Mouse (Mus musculus) MEL (cell line): ENCODE data around the gene Tbc1d16.

Experiments used
- CTCF ChIP-seq, 3 experiments: IDR thresholded peaks in 2 of 3; conservative IDR thresholded peaks in 1 of 3; 2 replicates each; pipeline ENCODE4 v1.5.1; 2011 to 2012; ENCODE audit warnings: low read length in 3 of 3, low read depth in 2 of 3, mild to moderate bottlenecking in 2 of 3, improper control_type of control experiment in 1 of 3, inconsistent platforms in 1 of 3, mixed read lengths in 1 of 3, moderate library complexity in 1 of 3; ENCODE audit not compliant: control insufficient read depth in 1 of 3, insufficient read depth in 1 of 3, poor library complexity in 1 of 3, severe bottlenecking in 1 of 3
- MEF2A ChIP-seq: IDR thresholded peaks from 2 replicates; pipeline ENCODE4 v1.6.1; 2014; ENCODE audit warnings: low read depth, mild to moderate bottlenecking, inconsistent platforms, low read length, improper control_type of control experiment; ENCODE audit not compliant: poor library complexity, insufficient replicate concordance, severe bottlenecking; ENCODE audit errors: extremely low read depth
- POLR2A ChIP-seq, 2 experiments: IDR thresholded peaks; 2 replicates each; pipeline ENCODE4 v1.6.1; 2011 to 2012; ENCODE audit warnings: low read length in 2 of 2, mild to moderate bottlenecking in 2 of 2, control low read depth in 1 of 2, improper control_type of control experiment in 1 of 2, low read depth in 1 of 2, moderate library complexity in 1 of 2; ENCODE audit not compliant: control insufficient read depth in 1 of 2, insufficient read depth in 1 of 2, poor library complexity in 1 of 2
- POLR2AphosphoS2 ChIP-seq: IDR thresholded peaks from 2 replicates; pipeline ENCODE4 v1.6.1; 2011; ENCODE audit warnings: low read length, improper control_type of control experiment
- RAD21 ChIP-seq: IDR thresholded peaks from 2 replicates; pipeline ENCODE4 v1.6.1; 2011; ENCODE audit warnings: mild to moderate bottlenecking, low read depth, low read length, improper control_type of control experiment
- TAL1 ChIP-seq: IDR thresholded peaks from 2 replicates; pipeline ENCODE4 v1.6.1; 2012; ENCODE audit warnings: mild to moderate bottlenecking, inconsistent platforms, low read length, moderate library complexity, mixed read lengths
- ZKSCAN1 ChIP-seq: IDR thresholded peaks from 2 replicates; pipeline ENCODE4 v1.6.1; 2012; ENCODE audit warnings: low read depth, mild to moderate bottlenecking, inconsistent platforms, low read length, improper control_type of control experiment, moderate library complexity

DNA sequence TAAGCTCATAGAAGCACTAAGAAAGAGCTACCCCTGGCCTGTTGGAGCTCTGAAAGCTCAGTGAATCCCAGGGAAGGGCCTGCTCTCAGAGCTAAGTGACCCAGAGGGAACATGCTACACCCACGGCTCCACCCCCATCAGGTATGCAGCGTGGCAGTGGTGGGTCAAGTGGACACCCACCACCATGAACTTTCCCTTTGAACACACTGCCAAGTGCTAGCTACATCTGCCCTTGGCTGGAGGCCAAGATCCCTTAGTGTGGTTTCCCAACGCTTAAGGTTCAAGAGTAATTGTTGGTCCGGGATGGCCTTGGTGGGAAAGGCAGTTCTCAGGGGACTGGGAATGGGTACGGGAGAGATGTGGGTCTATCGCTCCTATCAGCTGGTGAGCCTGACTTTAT is 39.9 kb downstream of the Tbc1d16 start:
- TF ChIP-seq POLR2A (IDR thresholded peaks at IDR 0.05; ENCODE audit: control insufficient read depth in 1 of 2, insufficient read depth in 1 of 2, low read depth in 1 of 2, low read length in 2 of 2, poor library complexity in 1 of 2) = no peak
- no peak for TF ChIP-seq RAD21
- no peak for TF ChIP-seq CTCF (IDR thresholded peaks at IDR 0.05 in 2 of 3, conservative IDR thresholded peaks at IDR 0.05 in 1 of 3; ENCODE audit: control insufficient read depth in 1 of 3, insufficient read depth in 1 of 3, low read depth in 2 of 3, low read length in 3 of 3, poor library complexity in 1 of 3, severe bottlenecking in 1 of 3)
- no peak for TF ChIP-seq POLR2AphosphoS2
- TF ChIP-seq ZKSCAN1 = no peak
- TF ChIP-seq TAL1 = no peak
- no peak for TF ChIP-seq MEF2A
